Mouse (Mus musculus) skeletal muscle tissue, adult 2 months (tissue): ENCODE data around the gene Det1.
A peak's percentile ranks its signal among the peaks of the same experiment; 100 is the strongest.

Experiments
- DNase-seq: peaks from one replicate; pipeline ENCODE4 v3.0.0-alpha.2; 2012; ENCODE audit warnings: low read depth, low spot score

The Det1 gene

GRCm38 (mm10) chr7:78846737-78847434 lies at the start of gene Det1:
TSS of gene Det1 (minus strand) at chr7:78847263.
- peak; percentile 83 for DNase-seq

GRCm38 (mm10) chr7:78895653-78896333 lies 48.7 kb upstream of the Det1 start, which contains the start of gene Aen:
TSS of gene Aen (plus strand) at chr7:78895854.
- DNase-seq, result peak; percentile 99

- no peak for DNase-seq
These were observed 48.1 kb upstream of the Det1 start for GRCm38 (mm10) chr7:78895021-78895652.

GRCm38 (mm10) chr7:78893917-78894316 lies 46.9 kb upstream of the Det1 start:
- no peak for DNase-seq

- DNase-seq, result peak; percentile 57
These were observed 43.6 kb upstream of the Det1 start for GRCm38 (mm10) chr7:78890641-78891040.

- no peak for DNase-seq
These were observed 40.4 kb upstream of the Det1 start for GRCm38 (mm10) chr7:78887431-78887842.

GRCm38 (mm10) chr7:78886496-78886895 lies 39.4 kb upstream of the Det1 start:
- DNase-seq, result no peak

- DNase-seq, result no peak
These were observed 38.3 kb upstream of the Det1 start for GRCm38 (mm10) chr7:78885404-78885803.

- DNase-seq, result no peak
These were observed 37.1 kb upstream of the Det1 start for GRCm38 (mm10) chr7:78884139-78884538.

- no peak for DNase-seq
These were observed 36.6 kb upstream of the Det1 start for GRCm38 (mm10) chr7:78883726-78884060.

GRCm38 (mm10) chr7:78883016-78883725 lies 36.1 kb upstream of the Det1 start:
- DNase-seq, result no peak

- DNase-seq, result no peak
These were observed 35.4 kb upstream of the Det1 start for GRCm38 (mm10) chr7:78882469-78882837.

- DNase-seq, result no peak
These were observed 34.8 kb upstream of the Det1 start for GRCm38 (mm10) chr7:78881607-78882468.

GRCm38 (mm10) chr7:78872831-78873230 lies 25.8 kb upstream of the Det1 start:
- no peak for DNase-seq

GRCm38 (mm10) chr7:78872366-78872765 lies 25.3 kb upstream of the Det1 start:
- no peak for DNase-seq

GRCm38 (mm10) chr7:78868731-78869130 lies 21.7 kb upstream of the Det1 start:
- no peak for DNase-seq

GRCm38 (mm10) chr7:78865212-78865949 lies 18.3 kb upstream of the Det1 start:
- DNase-seq, result no peak

GRCm38 (mm10) chr7:78864446-78864802 lies 17.4 kb upstream of the Det1 start:
- no peak for DNase-seq

- no peak for DNase-seq
These were observed 16.9 kb upstream of the Det1 start for GRCm38 (mm10) chr7:78863796-78864445.

- no peak for DNase-seq
These were observed 8.1 kb upstream of the Det1 start for GRCm38 (mm10) chr7:78855044-78855655.
